23 mouse cellular contexts compared by ENCODE assay signal in the genomic region with DNA sequence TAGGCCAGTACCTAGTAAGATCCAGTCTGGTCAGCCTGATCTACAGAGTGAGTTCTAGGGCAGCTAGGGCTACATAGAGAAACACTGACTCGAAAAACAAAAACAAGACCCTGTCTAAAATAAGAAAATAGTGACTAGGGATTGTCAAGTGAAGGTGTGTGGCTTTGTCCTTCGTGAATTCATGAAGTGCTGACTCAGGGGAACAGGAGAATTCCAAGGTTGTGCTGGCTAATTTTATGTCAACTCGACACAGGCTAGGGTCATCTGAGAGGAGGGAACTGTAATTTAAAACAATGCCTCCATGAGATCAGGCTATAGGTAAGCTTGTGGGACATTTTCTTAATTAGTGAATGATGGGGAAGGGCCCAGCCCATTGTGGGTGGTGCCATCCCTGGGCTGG.
"Had no signal": no experiment of that assay in that cellular context is flagged by ENCODE, and none has a peak within 500 bp of the region (broad histone marks: within the 10 kb centered on the region; RNA-seq: fewer than 3 reads in every experiment).

No protein-coding gene starts in this region.

- H3K27ac ChIP-seq: hindbrain, embryonic 12.5 days; intestine, embryonic 15.5 days; kidney, embryonic 15.5 days; kidney, postnatal 0 days; limb, embryonic 13.5 days; limb, embryonic 15.5 days; liver, embryonic 12.5 days; liver, embryonic 14.5 days had no signal

- H3K4me3 ChIP-seq: hindbrain, embryonic 12.5 days; intestine, embryonic 15.5 days; liver, embryonic 12.5 days had no signal

- H3K9ac ChIP-seq: hindbrain, embryonic 12.5 days; hindbrain, embryonic 15.5 days; intestine, embryonic 15.5 days; limb, embryonic 13.5 days; limb, embryonic 15.5 days; liver, embryonic 12.5 days; liver, embryonic 14.5 days had no signal

- H3K9me3 ChIP-seq: hindbrain, embryonic 10.5 days; hindbrain, embryonic 12.5 days; hindbrain, embryonic 15.5 days; intestine, embryonic 15.5 days; kidney, embryonic 15.5 days; limb, embryonic 13.5 days; limb, embryonic 15.5 days; liver, embryonic 12.5 days had no signal

- H3K4me1 ChIP-seq: hindbrain, embryonic 10.5 days; hindbrain, embryonic 12.5 days; intestine, embryonic 15.5 days; limb, embryonic 13.5 days; limb, embryonic 15.5 days had no signal

- H3K27me3 ChIP-seq: hindbrain, embryonic 12.5 days; hindbrain, embryonic 15.5 days; intestine, embryonic 15.5 days; kidney, embryonic 15.5 days; limb, embryonic 13.5 days; limb, embryonic 15.5 days; liver, embryonic 12.5 days had no signal

- ATAC-seq: inflammation-experienced regulatory T-cells, adult 6 months; intestine, embryonic 15.5 days; liver, embryonic 12.5 days had no signal

- DNase-seq: gastrocnemius, adult 2 months; gastrocnemius, postnatal 10 days; heart, adult 18-20 months; heart, postnatal 10 days; heart, postnatal 4 days; kidney, adult 11 months; kidney, adult 2 months; kidney, adult 9 months; kidney, postnatal 14 days; kidney, postnatal 36 days; layer of hippocampus, adult 9-11 months; left cerebral cortex, postnatal 4 days had no signal

- H3K36me3 ChIP-seq: hindbrain, embryonic 10.5 days; hindbrain, embryonic 12.5 days; hindbrain, embryonic 15.5 days; intestine, embryonic 15.5 days; kidney, embryonic 15.5 days; limb, embryonic 13.5 days; limb, embryonic 15.5 days; liver, embryonic 12.5 days had no signal

- H3K4me2 ChIP-seq: limb, embryonic 15.5 days had no signal
